In the genomic region with DNA sequence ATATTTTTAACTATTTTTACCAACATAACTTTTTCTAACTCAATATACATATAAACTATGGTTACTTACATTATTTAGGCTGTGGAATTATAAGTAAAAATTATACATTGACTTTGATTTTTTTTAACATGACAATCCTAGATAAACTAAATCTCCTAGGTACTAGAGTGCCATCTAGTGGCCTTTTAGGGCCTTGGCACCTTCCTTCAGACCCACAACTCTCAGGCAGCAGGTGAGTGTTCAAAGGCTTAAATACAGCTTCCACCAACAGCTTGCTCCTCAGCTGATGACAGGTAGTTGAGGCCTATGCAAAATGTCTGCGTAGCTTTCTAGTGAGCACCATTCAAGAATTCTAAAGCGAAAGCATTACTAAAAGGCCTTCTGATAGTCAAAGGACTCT, we compare ENCODE assay signal across 8 mouse cellular contexts. TPM values are rescaled to one million over a fixed set of nuclear protein-coding genes. Genes with fewer than 3 reads are reported as not detected.
DNase-seq lines count a peak whose midpoint lies in the region.

No protein-coding gene starts in this region.

- peak; percentile 41 for DNase-seq in adrenal gland, postnatal 14 days
- DNase-seq in adrenal gland, adult 18-20 months (ENCODE audit: low spot score in 2 of 2), result no peak
- DNase-seq in layer of hippocampus, postnatal 10 days (ENCODE audit: low spot score in 2 of 2), result peak; percentile 19 to 31
- DNase-seq in layer of hippocampus, adult 9-10 months (ENCODE audit: low spot score), result no peak
- peak; percentile 75 for DNase-seq in brain, adult 2 months (ENCODE audit: low read depth, low spot score)
- peak; percentile 78 for DNase-seq in induced T-regulatory cell, adult 2 months (ENCODE audit: low read depth)
- peak; percentile 36 for DNase-seq in mesoderm, embryonic 11.5 days (ENCODE audit: low read depth, low spot score)
- no peak for DNase-seq in testis, postnatal 14 days (ENCODE audit: low spot score)

RNA-seq across cellular contexts. Expression of a gene that starts 10.1 kb away (rescaled TPM):
- 72.4 and 79.7 TPM in 2 replicates for total RNA-seq in adrenal gland, postnatal 14 days (2021)
- total RNA-seq in adrenal gland, adult 18-20 months (2021), result 10 to 100 TPM; 36.8 to 38.8 TPM
- total RNA-seq in layer of hippocampus, postnatal 10 days (2021), result 10 to 100 TPM; 21.3 to 23.8 TPM

RNA-seq across cellular contexts. Expression of a gene that starts 54.0 kb away (rescaled TPM):
- total RNA-seq in adrenal gland, postnatal 14 days (2021), result 35.4 and 40.6 TPM in 2 replicates
- total RNA-seq in adrenal gland, adult 18-20 months (2021), result 10 to 100 TPM; 33.9 to 34.3 TPM
- total RNA-seq in layer of hippocampus, postnatal 10 days (2021), result 10 to 100 TPM; 42.0 to 55.3 TPM

RNA-seq across cellular contexts. Expression of a gene that starts 55.8 kb away (rescaled TPM):
- 61.4 and 66.0 TPM in 2 replicates for total RNA-seq in adrenal gland, postnatal 14 days (2021)
- 10 to 100 TPM; 47.5 to 56.4 TPM for total RNA-seq in adrenal gland, adult 18-20 months (2021)
- 100 to 1,000 TPM; 115 to 117 TPM for total RNA-seq in layer of hippocampus, postnatal 10 days (2021)

Comparison
In these comparisons a context has a peak if more than half of its experiments do, and no peak if none do; other contexts are left out.
1. DNase-seq: peak in adrenal gland, postnatal 14 days (single experiment), layer of hippocampus, postnatal 10 days (2 of 2), brain, adult 2 months (single experiment), induced T-regulatory cell, adult 2 months (single experiment) and mesoderm, embryonic 11.5 days (single experiment); none in adrenal gland, adult 18-20 months (0 of 2), layer of hippocampus, adult 9-10 months (single experiment) and testis, postnatal 14 days (single experiment).